Mouse (Mus musculus) liver, adult 2 months (tissue): ENCODE results near the gene Lhx9. TPM values are rescaled to one million over a fixed set of nuclear protein-coding genes. Genes with fewer than 3 reads are reported as not detected.

Experiments
- DNase-seq: peaks from one replicate; pipeline ENCODE4 v3.0.0-alpha.2; 2011; ENCODE audit warnings: low read depth, low spot score; ENCODE audit errors: extremely low read depth
- H3K27ac ChIP-seq: fragments of 200-500 bp; replicated peaks from 2 replicates; pipeline ENCODE4 v1.5.1; 2012; ENCODE audit warnings: low read depth, mild to moderate bottlenecking, control low read depth, inconsistent platforms, low read length; ENCODE audit not compliant: insufficient read depth
- H3K27me3 ChIP-seq: fragments of 200-500 bp; 2 replicates; pipeline ENCODE4 v1.6.1; 2012; ENCODE audit warnings: mild to moderate bottlenecking, moderate library complexity, low read length, inconsistent platforms; ENCODE audit not compliant: control insufficient read depth, insufficient read depth
- H3K36me3 ChIP-seq: fragments of 200-500 bp; 2 replicates; pipeline ENCODE4 v1.6.1; 2012; ENCODE audit warnings: low read length, inconsistent platforms; ENCODE audit not compliant: control insufficient read depth, insufficient read depth
- H3K4me1 ChIP-seq: fragments of 200-500 bp; 2 replicates; pipeline ENCODE4 v1.6.1; 2011; ENCODE audit warnings: low read length; ENCODE audit not compliant: control insufficient read depth, insufficient read depth
- H3K4me3 ChIP-seq: fragments of 200-500 bp; 2 replicates; pipeline ENCODE4 v1.5.1; 2011; ENCODE audit warnings: low read depth, mild to moderate bottlenecking, control low read depth, low read length, moderate library complexity; ENCODE audit not compliant: insufficient read depth
- H3K79me2 ChIP-seq: fragments of 200-500 bp; 2 replicates; pipeline ENCODE4 v1.6.1; 2012; ENCODE audit warnings: inconsistent platforms, mild to moderate bottlenecking, low read length, moderate library complexity; ENCODE audit not compliant: control insufficient read depth, insufficient read depth
- H3K9ac ChIP-seq: fragments of 200-500 bp; 2 replicates; pipeline ENCODE4 v1.6.1; 2012; ENCODE audit warnings: low read depth, mild to moderate bottlenecking, control low read depth, inconsistent platforms, low read length
- CTCF ChIP-seq: fragments of 200-500 bp; IDR thresholded peaks from 2 replicates; pipeline ENCODE4 v1.5.1; 2011; ENCODE audit warnings: low read depth, low read length, control low read depth
- POLR2A ChIP-seq: fragments of 200-500 bp; IDR thresholded peaks from 2 replicates; pipeline ENCODE4 v1.6.1; 2011; ENCODE audit warnings: low read length, control low read depth; ENCODE audit not compliant: insufficient read depth; ENCODE audit errors: extremely low read depth
- WGBS: fragments of 180-500 bp; shearing (Covaris S2); methylation state at CpG from one replicate; pipeline ENCODE4 v1.1.7; 2018; 5-methylcytosine and 5-hydroxymethylcytosine counted together
- polyA plus RNA-seq: library from polyadenylated mRNA; depleted of rRNA; stranded (reverse); fragments of >200 nt; gene quantifications from 2 replicates; pipeline ENCODE4 v1.2.3, GENCODE M21; 2012
- total RNA-seq: library from RNA; depleted of rRNA; stranded (reverse); fragments of >200 nt; gene quantifications from 2 replicates; pipeline ENCODE4 v1.2.3, GENCODE M21; 2014

Lhx9 gene
- total and polyA plus RNA-seq, 2 experiments, result 0.01 TPM; not detected in 1

GRCm38 (mm10) chr1:138846131-138846530 is 2.2 kb downstream of the Lhx9 start:
- H3K4me1 ChIP-seq, result peaks cover 8% of the 10 kb centered on the region
- H3K27me3 ChIP-seq, result peaks cover 47% of the 10 kb centered on the region
- H3K9ac ChIP-seq, result no peak overlapping the region
- TF ChIP-seq POLR2A (no peak), CTCF (no peak)
- peaks cover under 1% of the 10 kb centered on the region for H3K36me3 ChIP-seq
- H3K4me3 ChIP-seq, result no peak overlapping the region
- no peaks in the 10 kb centered on the region; the same call in 1 of the 2 replicates for H3K79me2 ChIP-seq
- WGBS, result 17% methylated on average over 12 of the region's 12 CpGs
- H3K27ac ChIP-seq, result no peak overlapping the region
- DNase-seq, result no peak

- Histone ChIP-seq H3K4me1 (peaks cover 9% of the 10 kb centered on the region), H3K27ac (no peak overlapping the region), H3K36me3 (no peaks in the 10 kb centered on the region), H3K4me3 (no peak overlapping the region), H3K27me3 (peaks cover 52% of the 10 kb centered on the region), H3K79me2 (no peaks in the 10 kb centered on the region), H3K9ac (no peak overlapping the region)
- 32% methylated on average over 3 of the region's 3 CpGs for whole genome bisulfite sequencing
- DNase-seq, result no peak
- TF ChIP-seq CTCF (no peak), POLR2A (no peak)
These were observed 2.9 kb downstream of the Lhx9 start for GRCm38 (mm10) chr1:138845481-138845880.

GRCm38 (mm10) chr1:138844166-138844565 is 4.2 kb downstream of the Lhx9 start:
- no peaks in the 10 kb centered on the region for H3K79me2 ChIP-seq
- WGBS, result 24% methylated on average over 3 of the region's 3 CpGs
- H3K36me3 ChIP-seq, result no peaks in the 10 kb centered on the region
- no peak overlapping the region for H3K9ac ChIP-seq
- peaks cover 9% of the 10 kb centered on the region for H3K4me1 ChIP-seq
- no peak for DNase-seq
- peaks cover 63% of the 10 kb centered on the region for H3K27me3 ChIP-seq
- no peak for TF ChIP-seq CTCF
- no peak for TF ChIP-seq POLR2A
- no peak overlapping the region for H3K27ac ChIP-seq
- H3K4me3 ChIP-seq, result no peak overlapping the region

GRCm38 (mm10) chr1:138843361-138844091 is 4.9 kb downstream of the Lhx9 start:
- Histone ChIP-seq H3K4me3 (peak overlapping the region; percentile 3; the same call in 1 of the 2 replicates), H3K27me3 (peaks cover 62% of the 10 kb centered on the region), H3K4me1 (peaks cover 9% of the 10 kb centered on the region), H3K27ac (no peak overlapping the region), H3K9ac (no peak overlapping the region), H3K36me3 (no peaks in the 10 kb centered on the region), H3K79me2 (no peaks in the 10 kb centered on the region)
- WGBS, result 3% methylated on average over 35 of the region's 35 CpGs
- DNase-seq, result no peak
- TF ChIP-seq CTCF (no peak), POLR2A (no peak)

- no peak overlapping the region for H3K9ac ChIP-seq
- no peaks in the 10 kb centered on the region for H3K79me2 ChIP-seq
- H3K27me3 ChIP-seq, result peaks cover 62% of the 10 kb centered on the region
- WGBS, result 6% methylated on average over 10 of the region's 10 CpGs
- no peak for DNase-seq
- H3K4me3 ChIP-seq, result no peak overlapping the region
- TF ChIP-seq CTCF (no peak), POLR2A (no peak)
- no peaks in the 10 kb centered on the region for H3K36me3 ChIP-seq
- no peak overlapping the region for H3K27ac ChIP-seq
- peaks cover 7% of the 10 kb centered on the region for H3K4me1 ChIP-seq
These were observed 5.6 kb downstream of the Lhx9 start for GRCm38 (mm10) chr1:138842756-138843155.

GRCm38 (mm10) chr1:138842315-138842714 is 6.1 kb downstream of the Lhx9 start:
- H3K79me2 ChIP-seq, result no peaks in the 10 kb centered on the region
- H3K36me3 ChIP-seq, result no peaks in the 10 kb centered on the region
- no peak overlapping the region for H3K4me3 ChIP-seq
- DNase-seq, result peak; percentile 23
- no peak for TF ChIP-seq CTCF
- no peak for TF ChIP-seq POLR2A
- no peak overlapping the region for H3K27ac ChIP-seq
- peaks cover 6% of the 10 kb centered on the region for H3K4me1 ChIP-seq
- no peak overlapping the region for H3K9ac ChIP-seq
- H3K27me3 ChIP-seq, result peaks cover 63% of the 10 kb centered on the region
- WGBS, result 5% methylated on average over 8 of the region's 8 CpGs
